Mouse (Mus musculus): Measurements from ENCODE around the gene Gm49661. TPM values are rescaled to one million over a fixed set of nuclear protein-coding genes. Genes with fewer than 3 reads are reported as not detected.
A peak's percentile ranks its signal among the peaks of the same experiment; 100 is the strongest.

Gm49661 gene
- polyA plus RNA-seq, 1 experiment from 2014 or later = not detected

DNA sequence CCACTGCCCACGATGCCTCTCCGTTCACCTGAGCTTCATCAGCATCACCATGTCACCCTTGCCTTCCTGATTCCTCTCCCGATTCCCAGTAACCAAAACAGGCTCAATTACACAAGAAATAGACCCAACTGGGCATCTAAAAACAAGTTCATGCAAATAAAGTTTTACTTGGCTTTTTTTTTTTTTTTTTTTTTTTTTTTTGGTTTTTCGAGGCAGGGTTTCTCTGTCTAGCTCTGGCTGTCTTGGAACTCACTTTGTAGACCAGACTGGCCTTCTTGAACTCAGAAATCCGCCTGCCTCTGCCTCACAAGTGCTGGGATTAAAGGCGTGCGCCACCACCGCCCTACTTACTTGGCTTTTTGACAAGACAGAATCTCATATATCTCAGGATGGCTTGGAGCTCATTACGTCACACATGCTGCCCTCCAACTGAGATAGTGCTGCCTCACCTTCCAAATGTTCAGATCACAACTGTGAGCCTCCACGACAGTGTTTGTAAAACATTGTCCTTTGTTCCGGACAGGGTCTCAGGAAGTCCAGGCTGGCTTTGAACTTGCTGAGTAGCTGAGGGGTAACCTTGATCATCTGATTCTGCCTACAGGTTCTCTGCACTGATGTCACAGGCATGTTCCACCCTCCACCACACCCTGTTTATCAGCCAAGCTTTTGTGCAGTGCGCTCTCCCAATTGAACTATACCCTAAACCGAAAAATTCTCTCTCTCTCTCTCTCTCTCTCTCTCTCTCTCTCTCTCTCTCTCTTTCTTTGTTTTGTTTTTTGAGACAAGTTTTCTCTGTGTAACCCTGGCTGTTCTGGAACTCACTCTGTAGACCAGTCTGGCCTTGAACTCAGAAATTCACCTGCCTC lies 31.4 kb downstream of the Gm49661 start:
- peak overlapping the region; percentile 72 for H3K4me2 ChIP-seq
- H3K9me3 ChIP-seq (replicated peaks) = no peaks in the 10 kb centered on the region
- peaks cover 36% of the 10 kb centered on the region for H3K4me1 ChIP-seq (replicated peaks)
- H3K27me3 ChIP-seq = peaks cover 94% of the 10 kb centered on the region
- ATAC-seq (ENCODE audit: low read depth) (peak; percentile 49; the same call in 1 of the 2 replicates), DNase-seq (no peak)
- H3K9ac ChIP-seq = no peak overlapping the region
- no peaks in the 10 kb centered on the region for H3K36me3 ChIP-seq
- 41% methylated on average over 13 of the region's 13 CpGs for WGBS (ENCODE audit: insufficient replicate concordance)
- no peak overlapping the region for H3K27ac ChIP-seq
- H3K4me3 ChIP-seq (replicated peaks) = peak overlapping the region; percentile 53; the same call in 1 of the 2 replicates

DNA sequence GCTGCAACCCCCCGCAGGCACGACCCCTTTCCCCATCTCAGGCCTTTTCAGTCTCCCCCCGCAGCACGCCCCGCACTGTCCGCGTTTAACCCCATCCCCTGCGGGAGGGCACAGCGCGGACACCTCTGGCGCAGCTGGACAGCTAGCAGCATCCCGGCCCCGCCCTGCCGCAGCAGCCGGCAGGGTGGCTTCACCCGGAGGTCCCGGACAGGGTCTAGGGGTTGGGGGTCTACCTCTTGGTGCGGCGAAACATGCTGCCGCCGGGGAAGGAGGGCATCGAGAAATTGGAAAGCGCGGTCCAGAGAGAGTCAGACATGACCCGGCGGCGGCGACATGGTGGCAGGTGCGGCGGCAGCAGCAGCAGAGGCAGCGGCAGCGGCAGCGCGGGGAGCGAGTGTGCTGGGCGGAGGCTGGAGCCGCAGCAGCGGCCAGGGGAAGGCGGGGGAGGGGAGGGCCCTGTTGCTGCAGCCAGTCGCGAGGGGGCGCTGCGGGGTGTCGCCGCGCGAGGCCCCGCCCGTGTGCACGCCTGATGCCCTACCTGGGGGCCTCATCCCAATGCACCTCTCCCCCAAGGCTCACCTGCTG lies 32.2 kb downstream of the Gm49661 start, which contains the start of gene Mast1:
Gene Mast1, minus strand, starts transcription at position 398 of the 585 bp plus-strand sequence.
- Histone ChIP-seq H3K9ac (peak within 1 kb of the TSS; percentile 47), H3K36me3 (no peaks in the 10 kb centered on the region), H3K9me3 (replicated peaks) (no peaks in the 10 kb centered on the region), H3K27me3 (peaks cover 97% of the 10 kb centered on the region), H3K27ac (no peak within 1 kb of the TSS), H3K4me2 (peak within 1 kb of the TSS; percentile 72), H3K4me1 (replicated peaks) (peaks cover 36% of the 10 kb centered on the region), H3K4me3 (replicated peaks) (peak within 1 kb of the TSS; percentile 53)
- 2% methylated on average over 49 of the region's 50 CpGs for WGBS (ENCODE audit: insufficient replicate concordance)
- peak; percentile 49 for DNase-seq
- ATAC-seq (ENCODE audit: low read depth) = peak; percentile 77

DNA sequence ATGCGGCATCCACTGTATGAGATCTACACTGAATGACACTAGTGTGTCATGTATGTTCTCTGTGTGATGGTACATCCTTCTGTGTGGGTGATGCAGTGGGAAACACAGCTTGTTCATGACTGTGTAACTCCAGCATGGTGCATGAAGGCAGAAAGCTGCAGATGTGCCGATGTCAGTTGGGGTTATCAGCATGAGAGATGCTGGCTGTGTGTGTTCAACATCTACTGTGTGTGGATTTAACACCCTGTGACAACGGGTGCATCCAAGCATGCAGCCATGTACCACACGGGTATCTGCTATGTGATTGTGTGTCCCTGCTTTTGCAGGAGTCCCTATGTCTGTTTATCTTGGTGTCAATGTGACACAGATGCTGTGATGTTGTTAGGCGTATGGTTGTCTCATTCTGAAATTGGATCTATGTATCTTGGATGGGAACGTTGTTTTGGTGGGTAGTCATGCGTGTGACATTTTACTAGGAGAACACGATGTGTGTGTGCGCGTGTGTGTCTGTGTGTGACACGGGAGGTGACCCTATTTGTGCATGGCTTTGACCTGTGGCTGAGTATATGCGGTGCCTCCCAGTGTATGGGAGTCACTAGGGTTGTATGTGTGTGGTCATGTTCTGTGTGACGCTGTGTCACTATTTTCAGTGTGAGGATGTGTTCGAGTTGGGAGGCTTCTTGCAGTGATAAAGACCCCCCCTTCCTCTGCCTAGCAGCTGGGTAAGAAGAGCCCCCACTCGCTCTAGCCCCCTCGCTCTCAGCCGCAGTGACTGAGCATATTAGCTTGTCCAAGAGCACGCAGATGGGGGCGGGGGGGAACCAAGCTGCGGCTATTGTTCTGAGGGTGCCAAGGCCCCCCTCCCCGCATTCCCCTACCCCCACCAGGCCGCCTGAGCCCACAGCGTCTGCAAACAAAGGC lies 32.9 kb downstream of the Gm49661 start:
- Histone ChIP-seq H3K9ac (peak overlapping the region; percentile 47), H3K36me3 (no peaks in the 10 kb centered on the region), H3K4me2 (peak overlapping the region; percentile 72), H3K9me3 (replicated peaks) (no peaks in the 10 kb centered on the region), H3K4me1 (replicated peaks) (peaks cover 36% of the 10 kb centered on the region), H3K4me3 (replicated peaks) (peak overlapping the region; percentile 53), H3K27ac (no peak overlapping the region), H3K27me3 (peaks cover 98% of the 10 kb centered on the region)
- ATAC-seq (ENCODE audit: low read depth) = no peak
- no peak for DNase-seq
- WGBS (ENCODE audit: insufficient replicate concordance) = 19% methylated on average over 23 of the region's 23 CpGs

DNA sequence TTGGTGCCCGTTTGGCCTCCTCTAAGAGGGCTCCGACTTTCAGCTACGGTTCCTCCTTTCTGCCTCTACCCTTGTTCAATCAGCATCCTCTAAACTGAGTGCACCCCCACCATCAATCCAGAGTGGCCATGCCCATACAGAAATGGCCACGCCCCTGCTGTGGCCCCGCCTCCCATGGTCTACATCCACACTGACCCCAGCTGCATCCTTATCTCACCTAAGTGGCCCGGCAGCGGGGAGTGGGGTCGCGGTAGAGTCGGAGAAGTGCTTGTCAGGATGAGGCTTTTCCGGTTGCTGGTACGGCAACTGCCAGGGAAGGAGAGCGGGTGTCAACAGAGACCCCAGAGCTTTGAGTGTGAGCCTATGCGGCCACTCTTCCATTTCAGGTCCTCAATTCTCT lies 33.7 kb downstream of the Gm49661 start:
- WGBS (ENCODE audit: insufficient replicate concordance) = 4% methylated on average over 14 of the region's 14 CpGs
- ATAC-seq (ENCODE audit: low read depth) = no peak

DNA sequence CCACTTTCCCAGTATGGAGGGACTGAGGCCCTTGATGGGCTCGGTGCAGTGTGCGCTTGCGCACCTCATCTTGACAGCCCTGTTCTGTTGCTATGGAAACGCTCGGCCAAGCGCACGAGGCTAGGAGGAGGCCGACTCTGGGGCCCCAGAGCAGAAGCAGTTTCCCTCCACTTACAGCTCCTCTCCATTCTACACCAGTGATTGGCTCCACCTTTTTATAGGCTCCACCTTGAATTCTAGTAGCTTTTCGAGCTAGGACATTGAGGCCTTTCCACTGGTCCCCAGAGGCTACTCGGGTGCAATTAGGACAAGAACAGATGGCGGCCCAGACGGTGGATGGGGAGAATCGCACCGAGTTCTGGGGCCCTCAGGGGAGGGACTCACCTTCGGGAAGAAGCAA lies 34.4 kb downstream of the Gm49661 start:
- no peak for DNase-seq
- WGBS (ENCODE audit: insufficient replicate concordance) = 5% methylated on average over 15 of the region's 15 CpGs
- no peak overlapping the region for H3K4me2 ChIP-seq
- H3K9me3 ChIP-seq (replicated peaks) = no peaks in the 10 kb centered on the region
- no peak overlapping the region for H3K4me3 ChIP-seq (replicated peaks)
- H3K27me3 ChIP-seq = peaks cover 99% of the 10 kb centered on the region
- ATAC-seq (ENCODE audit: low read depth) = no peak
- H3K36me3 ChIP-seq = no peaks in the 10 kb centered on the region
- H3K27ac ChIP-seq = no peak overlapping the region
- H3K9ac ChIP-seq = no peak overlapping the region
- peaks cover 36% of the 10 kb centered on the region for H3K4me1 ChIP-seq (replicated peaks)

More for the DNA sequence above, 33.7 kb downstream of the Gm49661 start:
- no peak overlapping the region for H3K27ac ChIP-seq
- no peak for DNase-seq
- H3K4me2 ChIP-seq = no peak overlapping the region
- H3K27me3 ChIP-seq = peaks cover 98% of the 10 kb centered on the region
- H3K9ac ChIP-seq = no peak overlapping the region
- no peak overlapping the region for H3K4me3 ChIP-seq (replicated peaks)
- peaks cover 36% of the 10 kb centered on the region for H3K4me1 ChIP-seq (replicated peaks)
- H3K36me3 ChIP-seq = no peaks in the 10 kb centered on the region
- H3K9me3 ChIP-seq (replicated peaks) = no peaks in the 10 kb centered on the region

DNA sequence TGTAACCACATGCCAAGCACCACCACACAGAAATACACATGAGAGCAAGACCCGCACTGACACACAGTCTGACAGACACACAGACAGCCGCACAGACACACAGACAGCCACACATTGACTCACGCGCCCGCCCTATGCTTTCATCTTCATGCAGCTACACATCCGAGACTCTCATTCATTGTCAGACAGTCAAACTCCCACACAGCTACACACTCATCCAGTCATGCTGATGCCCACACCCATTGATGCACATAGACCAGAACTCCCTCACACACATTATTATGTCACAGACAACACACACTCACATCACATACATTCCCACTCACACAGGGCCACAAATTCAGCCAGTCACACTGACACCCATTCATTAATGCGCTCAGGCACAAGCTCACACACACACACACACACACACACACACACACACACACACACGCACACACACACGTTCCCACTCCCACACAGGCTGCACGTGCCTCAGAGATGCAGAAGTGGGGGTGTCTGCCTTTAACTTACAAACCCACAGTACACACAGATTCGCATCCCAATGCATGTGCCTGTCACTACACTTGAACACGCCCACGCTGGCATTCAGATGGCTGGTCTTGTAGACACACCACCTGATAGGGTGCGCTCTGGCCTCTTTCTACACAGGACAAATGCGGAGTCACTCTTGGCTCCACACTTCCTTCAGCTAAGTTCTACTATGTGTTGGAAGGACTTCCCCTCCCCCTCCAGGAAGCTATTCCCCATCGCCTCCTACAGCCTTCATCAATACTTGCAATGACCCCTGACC lies 35.3 kb downstream of the Gm49661 start:
- Histone ChIP-seq H3K4me2 (no peak overlapping the region), H3K36me3 (no peaks in the 10 kb centered on the region), H3K27ac (no peak overlapping the region), H3K9me3 (replicated peaks) (no peaks in the 10 kb centered on the region), H3K9ac (no peak overlapping the region), H3K4me3 (replicated peaks) (no peak overlapping the region), H3K4me1 (replicated peaks) (peaks cover 37% of the 10 kb centered on the region), H3K27me3 (peaks cover 99% of the 10 kb centered on the region)
- DNase-seq (no peak), ATAC-seq (ENCODE audit: low read depth) (no peak)
- WGBS (ENCODE audit: insufficient replicate concordance) = 68% methylated on average over 16 of the region's 16 CpGs

DNA sequence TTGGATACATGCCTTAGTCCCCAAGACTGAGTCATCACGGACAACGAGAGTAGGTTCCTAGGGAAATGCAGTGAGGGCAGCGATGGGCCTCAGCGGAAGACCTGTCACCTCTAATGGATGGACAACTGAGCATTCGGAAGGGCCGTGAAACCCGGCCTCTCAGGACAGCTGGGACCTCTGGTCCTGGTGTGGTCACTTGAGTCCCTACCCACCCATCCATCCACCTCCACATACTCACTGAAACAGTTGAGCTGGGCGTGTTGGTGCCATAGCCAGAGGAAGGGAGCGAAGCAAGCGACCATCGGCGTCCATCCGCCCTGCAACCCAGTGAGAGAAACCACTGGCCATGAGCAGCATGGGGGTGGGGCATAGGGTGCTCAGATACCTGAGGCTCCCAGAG lies 38.7 kb downstream of the Gm49661 start:
- Histone ChIP-seq H3K9ac (no peak overlapping the region), H3K36me3 (no peaks in the 10 kb centered on the region), H3K4me1 (replicated peaks) (peaks cover 21% of the 10 kb centered on the region), H3K4me2 (no peak overlapping the region), H3K27me3 (peaks cover 78% of the 10 kb centered on the region), H3K27ac (no peak overlapping the region), H3K9me3 (replicated peaks) (no peaks in the 10 kb centered on the region), H3K4me3 (replicated peaks) (no peak overlapping the region)
- DNase-seq (no peak), ATAC-seq (ENCODE audit: low read depth) (no peak)
- WGBS (ENCODE audit: insufficient replicate concordance) = 77% methylated on average over 13 of the region's 13 CpGs

DNA sequence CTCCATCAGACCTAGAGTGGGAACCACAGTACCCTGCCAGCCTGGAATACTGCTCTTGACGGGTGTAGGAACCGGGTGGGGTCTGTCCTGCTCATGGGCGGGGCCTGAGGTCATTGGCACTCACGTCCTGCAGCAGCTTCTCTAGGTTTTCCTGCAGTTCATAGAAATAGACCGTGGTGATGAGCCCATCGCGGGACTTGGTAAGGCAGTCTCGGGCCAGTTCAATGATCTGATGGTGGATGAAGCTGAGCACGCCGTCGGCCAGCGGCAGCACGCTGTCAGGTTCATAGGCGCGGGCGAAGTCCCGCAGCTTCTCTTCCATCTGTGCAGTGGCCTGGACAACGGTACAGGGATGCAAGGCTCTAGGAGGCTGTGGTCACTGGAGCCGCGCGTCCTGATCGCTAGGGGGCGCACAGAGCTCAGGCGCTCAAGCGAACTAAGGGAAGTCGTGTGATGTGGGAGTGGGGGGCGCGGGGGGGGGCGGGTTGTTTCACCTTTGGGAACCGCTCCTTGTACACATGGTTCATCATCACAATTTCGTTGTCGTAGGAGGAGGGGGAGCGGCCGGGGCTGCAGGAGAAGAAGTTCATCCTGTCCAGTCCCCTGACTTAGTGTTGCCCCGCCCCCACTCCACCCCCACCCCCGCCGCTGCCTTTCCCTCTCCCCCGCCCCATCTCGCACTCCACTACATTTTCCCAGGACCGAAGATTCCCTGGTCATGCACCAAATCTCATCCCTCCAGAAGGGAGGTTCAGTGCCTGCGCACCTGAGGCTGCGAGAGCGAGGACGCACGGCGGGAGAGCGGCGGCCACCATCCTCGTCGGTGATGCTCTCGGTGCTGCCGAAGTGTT lies 40.6 kb downstream of the Gm49661 start:
- Histone ChIP-seq H3K27ac (no peak overlapping the region), H3K27me3 (peaks cover 74% of the 10 kb centered on the region), H3K9me3 (replicated peaks) (no peaks in the 10 kb centered on the region), H3K4me1 (replicated peaks) (peaks cover 8% of the 10 kb centered on the region), H3K9ac (no peak overlapping the region), H3K4me2 (peak overlapping the region; percentile 47), H3K36me3 (no peaks in the 10 kb centered on the region), H3K4me3 (replicated peaks) (0 out of 2 replicates have a peak overlapping the region, but pooled peaks have one; percentile 8)
- no peak for DNase-seq
- ATAC-seq (ENCODE audit: low read depth) = peak; percentile 67
- 7% methylated on average over 47 of the region's 52 CpGs for WGBS (ENCODE audit: insufficient replicate concordance)

DNA sequence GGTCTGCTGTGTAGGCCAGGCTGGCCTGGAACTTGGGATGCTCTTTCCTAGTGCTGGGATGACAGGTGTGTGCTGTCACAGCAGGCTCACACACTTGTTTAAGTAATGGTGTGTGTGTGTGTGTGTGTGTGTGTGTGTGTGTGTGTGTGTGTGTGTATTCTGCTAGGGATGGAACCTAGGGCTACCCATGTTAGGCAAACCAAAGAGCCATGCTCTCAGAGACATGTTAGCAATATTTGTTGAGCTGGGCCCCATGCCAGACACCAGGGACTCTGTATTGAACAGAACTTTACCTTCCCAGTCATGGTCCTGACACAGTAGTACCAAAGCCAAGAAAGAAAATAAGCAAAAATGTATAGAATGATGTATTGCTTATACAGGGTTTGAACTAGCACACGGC lies 41.7 kb downstream of the Gm49661 start:
- Histone ChIP-seq H3K4me1 (replicated peaks) (peaks cover 8% of the 10 kb centered on the region), H3K9me3 (replicated peaks) (no peaks in the 10 kb centered on the region), H3K4me3 (replicated peaks) (no peak overlapping the region), H3K27ac (no peak overlapping the region), H3K4me2 (no peak overlapping the region), H3K27me3 (peaks cover 70% of the 10 kb centered on the region), H3K36me3 (no peaks in the 10 kb centered on the region), H3K9ac (no peak overlapping the region)
- no peak for DNase-seq
- 56% methylated on average over 1 of the region's 1 CpGs for WGBS (ENCODE audit: insufficient replicate concordance)
- ATAC-seq (ENCODE audit: low read depth) = no peak

DNA sequence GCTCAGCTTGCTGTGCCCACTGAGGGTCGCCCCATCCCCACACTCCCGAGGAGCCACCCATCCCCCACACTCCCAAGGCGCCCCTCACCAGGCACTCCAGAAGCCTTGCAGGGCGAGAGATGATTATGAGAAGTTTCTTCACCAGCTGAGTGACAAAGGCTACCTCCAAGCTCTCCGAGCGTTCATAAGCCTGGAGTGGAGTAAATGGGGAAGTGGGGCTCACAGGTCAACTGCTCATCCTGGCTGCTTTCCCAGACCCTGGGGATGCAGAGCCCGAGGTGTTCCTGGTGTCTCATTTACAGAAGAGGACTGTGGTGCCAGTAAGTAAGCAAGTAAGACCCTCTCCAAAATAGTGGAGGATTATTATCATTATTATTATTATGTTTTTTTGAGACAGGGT lies 43.7 kb downstream of the Gm49661 start:
- Histone ChIP-seq H3K4me2 (no peak overlapping the region), H3K27me3 (peaks cover 54% of the 10 kb centered on the region), H3K9ac (no peak overlapping the region), H3K36me3 (no peaks in the 10 kb centered on the region), H3K9me3 (replicated peaks) (no peaks in the 10 kb centered on the region), H3K4me3 (replicated peaks) (no peak overlapping the region), H3K4me1 (replicated peaks) (peaks cover 14% of the 10 kb centered on the region), H3K27ac (no peak overlapping the region)
- ATAC-seq (ENCODE audit: low read depth) (no peak), DNase-seq (no peak)
- 48% methylated on average over 7 of the region's 7 CpGs for WGBS (ENCODE audit: insufficient replicate concordance)

All from liver, embryonic 13.5 days (tissue).